Mouse (Mus musculus): ENCODE measurements around the gene Ola1. TPM values are rescaled to one million over a fixed set of nuclear protein-coding genes. Genes with fewer than 3 reads are reported as not detected.

Gene Ola1
- 97.0 and 110 TPM in 2 replicates for polyA plus RNA-seq (2015; fragmentation: Nextera tagmentation; extraction: Ambion mirVana)

DNA sequence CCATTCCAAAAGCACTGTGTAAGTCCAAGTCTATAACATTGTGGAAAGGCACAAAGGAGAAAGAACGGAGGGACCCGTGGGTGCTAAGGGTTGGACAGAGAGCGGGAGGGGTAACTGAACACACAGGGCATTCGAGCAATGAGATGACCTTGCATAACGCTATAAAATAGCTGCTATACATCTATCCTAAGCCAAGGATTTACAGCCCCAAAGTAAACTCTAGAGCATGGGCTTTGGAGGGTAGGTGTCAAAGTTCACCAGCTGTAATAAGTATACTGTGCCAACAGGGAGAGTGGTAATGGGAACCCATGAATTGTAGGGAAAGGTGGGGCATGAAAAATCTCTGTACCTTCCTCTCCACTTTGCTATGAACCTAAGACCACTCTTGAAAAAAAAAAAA lies at the start of gene Ola1:
TSS of gene Ola1 (minus strand) at position 12 of the 400 bp plus-strand sequence.
- H3K9me3 ChIP-seq (ENCODE audit: control insufficient read depth, low read length): no peaks in the 10 kb centered on the region
- H3K27me3 ChIP-seq (replicated peaks; ENCODE audit: control insufficient read depth, insufficient read depth, low read length): no peaks in the 10 kb centered on the region; the same call in 1 of the 2 replicates
- no peak within 1 kb of the TSS for H3K4me3 ChIP-seq (ENCODE audit: low read length)
- H3K36me3 ChIP-seq (ENCODE audit: control insufficient read depth, insufficient read depth, low read length): no peaks in the 10 kb centered on the region
- no peak within 1 kb of the TSS for H3K4me2 ChIP-seq (ENCODE audit: low read length)
- H3K27ac ChIP-seq (ENCODE audit: low read depth, low read length): no peak within 1 kb of the TSS
- H3K9ac ChIP-seq (ENCODE audit: low read depth, low read length): no peak within 1 kb of the TSS
- WGBS: 90% methylated on average over 5 of the region's 5 CpGs
- no peak for ATAC-seq
- peaks cover 2% of the 10 kb centered on the region; the same call in 1 of the 2 replicates for H3K4me1 ChIP-seq (ENCODE audit: control insufficient read depth, insufficient read depth, low read depth, low read length)

DNA sequence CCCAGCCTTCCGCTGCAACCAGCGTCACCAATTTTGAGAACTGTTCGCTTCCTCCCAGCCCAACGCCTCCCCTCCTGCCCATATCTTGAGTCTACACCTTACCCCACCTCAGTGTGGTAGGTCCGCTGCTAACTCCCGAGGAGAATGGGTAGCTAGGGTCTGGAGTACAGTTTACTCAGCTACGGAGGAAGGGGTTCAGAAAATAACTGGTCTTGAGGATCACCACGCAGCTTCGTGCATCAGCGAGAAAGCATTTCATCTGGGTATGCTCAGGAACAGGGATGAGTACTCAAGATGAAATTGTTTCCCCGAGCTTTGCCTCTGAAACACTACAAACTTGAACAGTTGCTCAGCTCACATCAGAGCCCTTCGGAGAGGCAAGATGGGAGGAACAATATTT lies 49.6 kb upstream of the Ola1 start:
- H3K4me1 ChIP-seq (ENCODE audit: control insufficient read depth, insufficient read depth, low read depth, low read length): peaks cover 18% of the 10 kb centered on the region
- no peaks in the 10 kb centered on the region for H3K9me3 ChIP-seq (ENCODE audit: control insufficient read depth, low read length)
- ATAC-seq: no peak
- no peak overlapping the region for H3K4me2 ChIP-seq (ENCODE audit: low read length)
- no peak overlapping the region for H3K4me3 ChIP-seq (ENCODE audit: low read length)
- H3K9ac ChIP-seq (ENCODE audit: low read depth, low read length): no peak overlapping the region
- peaks cover 55% of the 10 kb centered on the region for H3K27me3 ChIP-seq (replicated peaks; ENCODE audit: control insufficient read depth, insufficient read depth, low read length)
- no peaks in the 10 kb centered on the region for H3K36me3 ChIP-seq (ENCODE audit: control insufficient read depth, insufficient read depth, low read length)
- 3% methylated on average over 12 of the region's 12 CpGs for WGBS
- no peak overlapping the region for H3K27ac ChIP-seq (ENCODE audit: low read depth, low read length)

DNA sequence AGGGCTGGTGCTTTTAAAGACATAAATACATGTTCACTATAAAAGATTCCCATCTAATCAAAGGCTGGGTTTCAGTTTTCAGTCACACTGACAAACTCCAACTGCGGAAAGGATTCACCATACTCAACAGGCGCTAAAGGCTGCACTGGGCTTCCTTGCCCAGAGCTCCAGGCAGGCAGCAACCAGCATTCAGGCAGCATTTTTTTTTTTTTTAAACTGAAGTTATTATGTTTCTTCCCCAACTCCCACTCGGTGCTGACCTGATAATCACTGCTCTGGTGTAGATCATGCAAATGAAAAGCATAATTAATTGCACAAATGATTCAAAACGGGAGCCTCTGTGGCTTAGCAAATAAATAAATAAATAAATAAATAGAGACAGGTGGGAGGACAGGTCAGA lies 49.1 kb upstream of the Ola1 start:
- 3% methylated on average over 4 of the region's 4 CpGs for WGBS
- H3K27ac ChIP-seq (ENCODE audit: low read depth, low read length): no peak overlapping the region
- H3K9ac ChIP-seq (ENCODE audit: low read depth, low read length): no peak overlapping the region
- no peak overlapping the region for H3K4me3 ChIP-seq (ENCODE audit: low read length)
- H3K9me3 ChIP-seq (ENCODE audit: control insufficient read depth, low read length): no peaks in the 10 kb centered on the region
- no peak overlapping the region for H3K4me2 ChIP-seq (ENCODE audit: low read length)
- H3K36me3 ChIP-seq (ENCODE audit: control insufficient read depth, insufficient read depth, low read length): no peaks in the 10 kb centered on the region
- H3K4me1 ChIP-seq (ENCODE audit: control insufficient read depth, insufficient read depth, low read depth, low read length): peaks cover 13% of the 10 kb centered on the region
- ATAC-seq: no peak
- H3K27me3 ChIP-seq (replicated peaks; ENCODE audit: control insufficient read depth, insufficient read depth, low read length): peaks cover 56% of the 10 kb centered on the region

DNA sequence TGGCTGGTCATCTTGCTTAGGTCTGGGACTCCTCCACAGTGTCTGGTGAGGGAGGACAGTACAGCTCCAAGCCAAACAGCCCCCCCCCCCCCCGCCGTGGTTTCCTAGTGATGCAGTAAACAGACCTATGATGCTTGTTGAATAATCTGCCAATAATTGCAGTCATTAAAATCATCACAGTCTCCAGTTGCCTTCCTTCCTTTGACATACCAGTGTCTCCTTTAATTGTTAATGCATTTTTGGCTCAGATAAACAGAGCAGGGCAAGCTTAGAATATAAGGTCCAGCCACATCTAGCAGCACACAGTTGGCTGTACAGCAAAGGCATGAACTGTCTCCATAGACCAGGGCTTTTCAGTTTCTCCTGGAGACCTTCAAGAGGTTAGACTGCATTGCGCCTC lies 48.5 kb upstream of the Ola1 start:
- Histone ChIP-seq H3K4me3 (ENCODE audit: low read length) (no peak overlapping the region), H3K9ac (ENCODE audit: low read depth, low read length) (no peak overlapping the region), H3K4me2 (ENCODE audit: low read length) (no peak overlapping the region), H3K27me3 (replicated peaks; ENCODE audit: control insufficient read depth, insufficient read depth, low read length) (peaks cover 61% of the 10 kb centered on the region), H3K9me3 (ENCODE audit: control insufficient read depth, low read length) (no peaks in the 10 kb centered on the region), H3K36me3 (ENCODE audit: control insufficient read depth, insufficient read depth, low read length) (no peaks in the 10 kb centered on the region), H3K4me1 (ENCODE audit: control insufficient read depth, insufficient read depth, low read depth, low read length) (peaks cover 10% of the 10 kb centered on the region), H3K27ac (ENCODE audit: low read depth, low read length) (no peak overlapping the region)
- 14% methylated on average over 3 of the region's 3 CpGs for WGBS
- ATAC-seq: no peak

DNA sequence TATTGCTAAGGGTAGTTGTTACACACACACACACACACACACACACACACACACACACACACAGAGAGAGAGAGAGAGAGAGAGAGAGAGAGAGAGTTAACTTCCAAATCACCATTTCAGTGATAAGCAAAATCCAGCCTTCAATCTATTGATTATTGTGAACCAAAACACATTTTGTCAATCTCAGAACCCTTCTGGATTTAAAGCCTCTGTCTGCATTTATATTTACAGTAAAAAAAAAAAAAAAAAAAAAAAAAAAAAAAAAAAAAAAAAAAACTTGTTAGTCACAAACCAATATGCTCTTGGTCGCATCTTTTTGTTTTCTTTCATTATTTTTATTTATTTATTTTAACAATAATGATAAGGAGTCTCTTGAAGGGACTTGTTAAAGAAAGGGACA lies 47.9 kb upstream of the Ola1 start:
- Histone ChIP-seq H3K36me3 (ENCODE audit: control insufficient read depth, insufficient read depth, low read length) (no peaks in the 10 kb centered on the region), H3K4me3 (ENCODE audit: low read length) (no peak overlapping the region), H3K9me3 (ENCODE audit: control insufficient read depth, low read length) (no peaks in the 10 kb centered on the region), H3K27ac (ENCODE audit: low read depth, low read length) (no peak overlapping the region), H3K27me3 (replicated peaks; ENCODE audit: control insufficient read depth, insufficient read depth, low read length) (peaks cover 62% of the 10 kb centered on the region), H3K9ac (ENCODE audit: low read depth, low read length) (no peak overlapping the region), H3K4me2 (ENCODE audit: low read length) (no peak overlapping the region), H3K4me1 (ENCODE audit: control insufficient read depth, insufficient read depth, low read depth, low read length) (peaks cover 10% of the 10 kb centered on the region)
- ATAC-seq: no peak
- WGBS: 55% methylated on average over 1 of the region's 1 CpGs

DNA sequence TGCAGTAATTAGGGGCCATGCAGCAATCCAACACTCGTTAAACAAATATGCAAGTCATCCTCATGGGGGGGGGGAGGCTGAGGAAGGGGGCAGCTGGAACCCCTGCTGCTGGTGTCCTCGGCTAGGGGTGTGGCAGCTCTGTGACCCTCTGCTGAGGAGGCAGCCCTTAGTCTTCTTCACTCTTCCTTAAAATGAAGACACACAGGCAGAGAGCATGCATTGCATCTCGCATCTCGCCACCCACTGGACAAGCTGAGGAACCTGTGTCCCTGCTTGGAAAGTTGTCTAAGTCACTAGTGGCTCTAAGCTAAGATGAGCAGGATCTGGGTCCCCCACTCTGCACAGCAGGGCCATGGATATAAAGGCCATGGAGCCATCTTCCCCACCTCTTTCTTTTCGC lies 47.3 kb upstream of the Ola1 start:
- H3K4me3 ChIP-seq (ENCODE audit: low read length): no peak overlapping the region
- no peak overlapping the region for H3K27ac ChIP-seq (ENCODE audit: low read depth, low read length)
- H3K27me3 ChIP-seq (replicated peaks; ENCODE audit: control insufficient read depth, insufficient read depth, low read length): peaks cover 58% of the 10 kb centered on the region
- no peak overlapping the region for H3K4me2 ChIP-seq (ENCODE audit: low read length)
- WGBS: 12% methylated on average over 5 of the region's 5 CpGs
- peaks cover 10% of the 10 kb centered on the region for H3K4me1 ChIP-seq (ENCODE audit: control insufficient read depth, insufficient read depth, low read depth, low read length)
- ATAC-seq: no peak
- H3K36me3 ChIP-seq (ENCODE audit: control insufficient read depth, insufficient read depth, low read length): no peaks in the 10 kb centered on the region
- no peak overlapping the region for H3K9ac ChIP-seq (ENCODE audit: low read depth, low read length)
- no peaks in the 10 kb centered on the region for H3K9me3 ChIP-seq (ENCODE audit: control insufficient read depth, low read length)

DNA sequence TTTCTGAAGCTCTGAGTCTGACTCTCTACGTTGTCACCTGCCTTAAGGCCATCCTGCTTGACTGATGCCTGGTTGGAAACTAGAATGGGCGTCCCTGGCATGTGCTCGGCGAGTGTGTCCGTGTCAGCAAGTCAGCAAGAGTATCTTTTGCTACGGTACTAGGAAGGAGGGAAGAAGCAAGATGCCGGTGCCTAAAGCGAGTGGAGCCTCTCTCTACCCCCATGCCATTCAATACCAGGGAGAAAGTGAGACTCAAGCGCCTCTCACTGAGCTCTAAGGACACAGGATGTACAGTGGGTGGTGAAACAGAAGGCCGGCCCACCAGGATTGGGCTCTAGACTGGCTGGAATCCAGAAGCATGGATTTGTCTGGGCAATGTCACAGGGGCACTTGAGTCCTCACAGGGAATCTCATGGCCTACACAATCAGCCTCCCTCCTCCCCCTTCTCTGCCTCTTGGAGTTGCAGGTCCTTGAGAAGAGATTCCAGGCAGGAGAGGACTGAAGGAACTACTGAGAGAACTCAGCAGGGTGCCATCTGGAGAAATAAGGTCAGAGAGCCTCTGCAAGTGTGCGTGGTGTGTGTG lies 46.0 kb upstream of the Ola1 start:
- Histone ChIP-seq H3K9me3 (ENCODE audit: control insufficient read depth, low read length) (no peaks in the 10 kb centered on the region), H3K4me2 (ENCODE audit: low read length) (peak overlapping the region; percentile 63; the same call in 1 of the 2 replicates), H3K4me3 (ENCODE audit: low read length) (no peak overlapping the region), H3K27me3 (replicated peaks; ENCODE audit: control insufficient read depth, insufficient read depth, low read length) (peaks cover 51% of the 10 kb centered on the region), H3K9ac (ENCODE audit: low read depth, low read length) (no peak overlapping the region), H3K36me3 (ENCODE audit: control insufficient read depth, insufficient read depth, low read length) (no peaks in the 10 kb centered on the region), H3K27ac (ENCODE audit: low read depth, low read length) (no peak overlapping the region), H3K4me1 (ENCODE audit: control insufficient read depth, insufficient read depth, low read depth, low read length) (peaks cover 10% of the 10 kb centered on the region)
- no peak for ATAC-seq
- 3% methylated on average over 11 of the region's 11 CpGs for WGBS

DNA sequence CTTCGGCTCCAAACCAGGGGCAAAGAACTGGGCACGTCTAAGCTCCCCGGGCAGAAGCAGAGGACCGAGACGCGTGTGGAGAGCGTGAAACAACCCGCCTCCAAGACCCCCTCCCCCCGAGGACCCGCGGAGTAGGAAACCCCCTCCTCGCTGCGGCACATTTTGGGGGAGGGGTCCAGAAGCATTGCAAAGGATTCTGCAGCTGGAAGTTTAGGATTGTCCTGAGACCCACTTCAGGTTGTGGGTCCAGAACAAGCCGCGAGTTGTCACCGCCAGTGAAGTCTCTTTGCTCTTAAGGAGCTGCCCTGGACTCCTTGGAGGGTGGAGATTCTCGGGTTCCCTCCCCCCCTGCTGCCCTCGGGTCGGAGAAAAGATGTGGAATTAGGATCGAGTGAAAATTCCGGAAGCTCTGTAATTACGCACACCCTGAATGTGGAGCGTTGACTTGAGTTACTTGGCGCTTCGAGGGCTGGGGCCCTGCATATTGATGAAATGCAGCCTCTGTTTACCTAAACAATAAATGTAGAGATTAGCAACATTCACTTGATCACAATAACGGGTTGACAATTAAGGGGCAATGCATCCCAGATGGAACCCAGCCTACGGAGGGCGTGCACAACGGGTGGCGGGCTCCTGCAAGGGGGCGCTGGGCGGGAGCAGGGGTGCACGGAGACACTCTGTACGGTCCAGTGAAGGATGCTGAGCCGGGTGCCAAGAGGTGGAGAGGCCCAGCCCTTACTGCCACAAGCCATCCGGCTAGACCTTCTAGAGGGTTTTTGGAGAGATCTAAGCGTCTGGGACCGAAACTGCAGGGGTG lies 45.3 kb upstream of the Ola1 start:
- H3K36me3 ChIP-seq (ENCODE audit: control insufficient read depth, insufficient read depth, low read length): no peaks in the 10 kb centered on the region
- H3K27me3 ChIP-seq (replicated peaks; ENCODE audit: control insufficient read depth, insufficient read depth, low read length): peaks cover 50% of the 10 kb centered on the region
- H3K9me3 ChIP-seq (ENCODE audit: control insufficient read depth, low read length): no peaks in the 10 kb centered on the region
- no peak for ATAC-seq
- peaks cover 10% of the 10 kb centered on the region for H3K4me1 ChIP-seq (ENCODE audit: control insufficient read depth, insufficient read depth, low read depth, low read length)
- H3K4me2 ChIP-seq (ENCODE audit: low read length): peak overlapping the region; percentile 63
- WGBS: under 1% methylated on average over 38 of the region's 38 CpGs
- no peak overlapping the region for H3K27ac ChIP-seq (ENCODE audit: low read depth, low read length)
- H3K4me3 ChIP-seq (ENCODE audit: low read length): peak overlapping the region; percentile 38
- peak overlapping the region; percentile 14; the same call in 1 of the 2 replicates for H3K9ac ChIP-seq (ENCODE audit: low read depth, low read length)

DNA sequence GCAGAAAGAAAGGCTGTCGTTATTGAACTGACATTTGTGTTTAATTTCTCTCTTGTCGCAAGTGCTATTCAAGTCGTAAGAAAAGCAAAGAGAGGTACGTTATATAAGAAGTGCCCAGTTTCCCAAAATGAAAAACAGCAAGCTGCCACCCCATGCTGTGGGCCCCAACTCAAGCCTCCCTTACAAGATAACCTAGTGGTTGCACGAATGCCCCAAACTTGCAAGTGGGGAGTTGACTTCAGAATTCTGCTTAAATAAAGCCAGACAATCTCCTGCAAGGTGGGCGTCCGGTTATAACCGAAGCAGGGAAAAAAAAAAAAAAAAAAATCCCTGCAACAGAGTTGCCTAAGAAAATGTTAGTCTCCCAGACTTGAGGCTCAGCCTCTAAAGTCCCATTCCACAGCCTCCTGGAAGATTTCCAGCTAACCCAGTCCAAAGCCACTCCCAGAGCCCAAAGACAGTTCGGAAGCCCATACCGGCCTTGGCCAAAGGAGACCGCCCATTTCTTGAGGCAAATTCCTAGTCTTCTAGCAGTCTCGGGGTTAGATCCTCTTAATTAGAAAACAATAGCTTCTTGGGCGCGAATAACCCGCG lies 44.5 kb upstream of the Ola1 start:
- H3K4me1 ChIP-seq (ENCODE audit: control insufficient read depth, insufficient read depth, low read depth, low read length): peaks cover 10% of the 10 kb centered on the region
- WGBS: 6% methylated on average over 16 of the region's 16 CpGs
- no peak for ATAC-seq
- no peaks in the 10 kb centered on the region for H3K36me3 ChIP-seq (ENCODE audit: control insufficient read depth, insufficient read depth, low read length)
- H3K9ac ChIP-seq (ENCODE audit: low read depth, low read length): no peak overlapping the region; the same call in 1 of the 2 replicates
- peak overlapping the region; percentile 38 for H3K4me3 ChIP-seq (ENCODE audit: low read length)
- peak overlapping the region; percentile 63 for H3K4me2 ChIP-seq (ENCODE audit: low read length)
- peaks cover 47% of the 10 kb centered on the region for H3K27me3 ChIP-seq (replicated peaks; ENCODE audit: control insufficient read depth, insufficient read depth, low read length)
- no peaks in the 10 kb centered on the region for H3K9me3 ChIP-seq (ENCODE audit: control insufficient read depth, low read length)
- no peak overlapping the region for H3K27ac ChIP-seq (ENCODE audit: low read depth, low read length)
